Mouse (Mus musculus) embryonic fibroblast, embryonic 13.5 days (primary cell): ENCODE measurements around the gene Asic5. TPM values are rescaled to one million over a fixed set of nuclear protein-coding genes. Genes with fewer than 3 reads are reported as not detected.

Source experiments
- H3K27ac ChIP-seq: 2 replicates; pipeline ENCODE4 v1.5.1; 2012; ENCODE audit warnings: low read length, control low read depth, inconsistent platforms; ENCODE audit not compliant: insufficient read depth
- H3K4me1 ChIP-seq: 2 replicates; pipeline ENCODE4 v1.6.1; 2011; ENCODE audit warnings: low read length; ENCODE audit not compliant: control insufficient read depth, insufficient read depth
- H3K4me3 ChIP-seq: 2 replicates; pipeline ENCODE4 v1.5.1; 2011; ENCODE audit warnings: mild to moderate bottlenecking, control low read depth, low read length; ENCODE audit not compliant: insufficient read depth
- CTCF ChIP-seq: IDR thresholded peaks from 2 replicates; pipeline ENCODE4 v1.5.1; 2011; ENCODE audit warnings: mild to moderate bottlenecking, control low read depth, low read length, moderate library complexity, borderline replicate concordance; ENCODE audit not compliant: insufficient read depth
- POLR2A ChIP-seq: IDR thresholded peaks from 2 replicates; pipeline ENCODE4 v1.6.1; 2011; ENCODE audit warnings: low read depth, mild to moderate bottlenecking, control low read depth, low read length, moderate library complexity
- polyA plus RNA-seq: library from polyadenylated mRNA; stranded (reverse); fragments of >200 nt; gene quantifications from 2 replicates; pipeline ENCODE4 v1.2.4, GENCODE M21; 2011; ENCODE audit warnings: low read depth; ENCODE audit not compliant: missing spikeins, insufficient read length

Gene Asic5
- polyA plus RNA-seq, 1 experiment: not detected

DNA sequence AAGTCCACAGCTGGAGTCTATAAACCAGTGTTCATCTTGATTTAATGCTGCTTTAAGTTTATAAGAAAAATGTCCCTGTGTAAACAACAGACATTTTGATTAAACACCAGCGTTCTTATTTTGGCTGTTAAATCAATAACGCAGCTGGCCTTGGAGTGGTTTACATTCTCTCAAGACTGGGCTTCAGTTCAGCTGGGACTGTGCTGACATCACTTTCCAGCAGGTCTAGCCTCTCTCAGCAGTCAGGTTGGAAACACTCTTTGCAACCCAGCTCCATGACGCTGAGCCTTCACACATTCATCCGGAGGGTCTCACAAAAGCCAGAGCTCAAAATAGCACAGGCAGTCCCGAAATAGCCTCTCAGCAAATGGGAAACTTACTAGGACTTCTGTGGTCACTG lies 75.1 kb downstream of the Asic5 start:
- Histone ChIP-seq H3K27ac (no peak overlapping the region), H3K4me3 (no peak overlapping the region), H3K4me1 (no peaks in the 10 kb centered on the region)
- TF ChIP-seq CTCF (no peak), POLR2A (no peak)

DNA sequence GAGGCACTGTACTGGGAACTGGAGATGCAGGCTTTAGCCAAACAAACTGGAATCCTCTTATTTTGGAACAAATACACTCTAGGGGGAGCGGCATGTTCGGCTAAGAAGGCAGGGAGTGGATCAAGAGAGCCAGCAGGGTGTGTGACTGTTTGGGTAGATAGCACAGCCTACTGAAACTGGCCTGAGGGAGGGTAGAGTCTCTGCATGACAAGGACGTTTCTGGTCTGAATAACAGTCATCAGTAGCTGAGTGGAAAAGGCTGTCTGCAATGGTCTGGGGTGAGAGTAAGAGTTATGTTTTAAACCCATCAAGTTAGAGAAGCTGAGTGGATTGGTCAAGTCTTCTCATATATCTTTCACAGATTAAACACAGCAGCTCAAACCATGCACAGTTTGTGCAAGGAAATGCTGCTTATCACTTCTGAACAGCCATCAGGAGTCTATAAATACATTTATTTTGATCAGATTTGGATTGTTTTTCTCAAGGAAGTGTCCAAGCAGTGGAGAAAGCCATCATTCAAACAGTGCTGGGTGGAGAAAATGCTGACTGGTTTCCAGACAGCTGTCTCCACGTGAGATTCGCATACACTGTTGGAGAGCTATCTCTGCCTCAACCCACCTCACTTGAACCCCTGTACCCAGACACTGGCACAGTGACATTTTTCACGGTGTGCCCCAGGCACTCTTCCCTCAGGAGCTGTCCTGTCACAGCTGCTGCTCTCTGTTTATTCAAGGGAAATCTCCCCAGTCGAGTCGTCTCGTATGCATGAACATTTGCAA lies 79.5 kb downstream of the Asic5 start:
- no peaks in the 10 kb centered on the region for H3K4me1 ChIP-seq
- no peak overlapping the region for H3K4me3 ChIP-seq
- no peak overlapping the region for H3K27ac ChIP-seq
- TF ChIP-seq CTCF (no peak), POLR2A (no peak)

GRCm38 (mm10) chr3:82067830-82068229 lies 85.7 kb downstream of the Asic5 start:
- no peak for TF ChIP-seq CTCF
- no peak for TF ChIP-seq POLR2A
- no peaks in the 10 kb centered on the region; the same call in 1 of the 2 replicates for H3K4me1 ChIP-seq
- H3K4me3 ChIP-seq: no peak overlapping the region
- H3K27ac ChIP-seq: no peak overlapping the region

Other genes with a start within 250 kb of the Asic5 start
- 10.6 and 12.9 TPM in 2 replicates for gene Ctso, start 49.7 kb upstream of the Asic5 start, polyA plus RNA-seq
- not detected in 2 replicates for gene Tdo2, start 6.1 kb upstream of the Asic5 start, polyA plus RNA-seq
- 3.2 and 4.2 TPM in 2 replicates for gene Gucy1b1, start 92.4 kb downstream of the Asic5 start, polyA plus RNA-seq
- gene Gucy1a1, start 163.5 kb downstream of the Asic5 start, polyA plus RNA-seq: 0.67 and 2.0 TPM in 2 replicates